Mouse (Mus musculus): ENCODE results near the gene Elfn1.

GRCm38 (mm10) chr5:139860328-139861104 is 47.2 kb upstream of the Elfn1 start:
- TF ChIP-seq POLR2A (IDR thresholded peaks at IDR 0.05; ENCODE audit: borderline replicate concordance, control insufficient read depth, low read depth, low read length) (no peak), CTCF (IDR thresholded peaks at IDR 0.05; ENCODE audit: control insufficient read depth, insufficient read depth, low read length) (no peak)

Measured in bone marrow, adult 2 months (tissue).